In the genomic region with DNA sequence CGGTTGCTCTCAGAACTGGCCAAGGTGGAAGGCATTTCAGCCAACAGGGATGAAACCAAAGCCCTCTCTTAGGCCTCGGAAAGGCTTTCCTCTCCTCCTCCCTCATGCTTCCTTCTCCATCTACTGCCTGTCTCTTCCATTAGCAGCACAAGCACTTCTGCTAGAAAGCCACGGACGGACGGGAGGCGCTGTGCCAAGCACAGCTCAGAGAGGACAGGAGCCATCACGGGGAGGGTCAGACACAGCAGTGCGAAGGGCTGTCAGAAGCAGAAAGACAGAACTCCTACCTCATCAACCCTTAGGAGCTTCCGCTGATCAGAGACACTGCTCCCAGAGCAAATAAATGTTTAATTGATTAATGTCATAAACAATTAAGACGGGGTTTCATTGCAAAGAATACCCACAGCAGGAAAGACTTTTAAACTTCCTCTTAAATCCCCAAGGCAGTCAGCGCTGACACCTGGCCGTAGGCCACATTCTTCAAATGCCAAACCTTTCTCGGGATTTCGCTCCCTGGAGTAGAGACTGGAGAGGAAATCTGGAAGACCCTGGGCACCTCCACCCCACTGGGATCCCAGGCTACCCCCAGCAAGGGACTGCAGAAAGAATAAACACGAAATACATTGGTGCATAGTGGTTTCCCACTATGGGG, we compare ENCODE assay signal across 10 mouse cellular contexts. TPM values are rescaled to one million over a fixed set of nuclear protein-coding genes. Genes with fewer than 3 reads are reported as not detected.
A peak's percentile ranks its signal among the peaks of the same experiment; 100 is the strongest.
DNase-seq lines count a peak whose midpoint lies in the region; ATAC-seq and TF ChIP-seq lines count a peak whose summit lies in the region.
"Had no signal": no experiment of that assay in that cellular context is flagged by ENCODE, and none has a peak within 500 bp of the region (broad histone marks: within the 10 kb centered on the region; RNA-seq: fewer than 3 reads in every experiment).

No protein-coding gene starts in this region.

- H3K27ac ChIP-seq in hindbrain, postnatal 0 days = no peak overlapping the region
- H3K27ac ChIP-seq in hindbrain, embryonic 14.5 days = no peak overlapping the region
- no peak overlapping the region for H3K27ac ChIP-seq in embryonic facial prominence, embryonic 13.5 days
- H3K27ac ChIP-seq in kidney, adult 2 months (ENCODE audit: insufficient read depth, low read depth, low read length) = no peak overlapping the region
- H3K27ac ChIP-seq: liver, embryonic 13.5 days had no signal

- H3K36me3 ChIP-seq in hindbrain, postnatal 0 days (ENCODE audit: insufficient read depth, low read length) = no peaks in the 10 kb centered on the region
- H3K36me3 ChIP-seq in hindbrain, embryonic 14.5 days (replicated peaks; ENCODE audit: control insufficient read depth, insufficient read depth) = no peaks in the 10 kb centered on the region
- H3K36me3 ChIP-seq in embryonic facial prominence, embryonic 13.5 days = no peaks in the 10 kb centered on the region
- no peaks in the 10 kb centered on the region for H3K36me3 ChIP-seq in kidney, adult 2 months (ENCODE audit: control insufficient read depth, insufficient read depth, low read length)
- H3K36me3 ChIP-seq: liver, embryonic 13.5 days had no signal

- H3K4me1 ChIP-seq in hindbrain, postnatal 0 days (ENCODE audit: insufficient read depth, low read length) = peaks cover 9% of the 10 kb centered on the region
- peaks cover 31% of the 10 kb centered on the region for H3K4me1 ChIP-seq in hindbrain, embryonic 14.5 days (replicated peaks; ENCODE audit: control insufficient read depth, insufficient read depth, low read length)
- peaks cover 25% of the 10 kb centered on the region for H3K4me1 ChIP-seq in embryonic facial prominence, embryonic 13.5 days
- peaks cover 20% of the 10 kb centered on the region for H3K4me1 ChIP-seq in kidney, adult 2 months (ENCODE audit: control insufficient read depth, insufficient read depth, low read length)
- H3K4me1 ChIP-seq: liver, embryonic 13.5 days had no signal

- no peaks in the 10 kb centered on the region for H3K27me3 ChIP-seq in hindbrain, postnatal 0 days (ENCODE audit: insufficient read depth, low read length)
- no peaks in the 10 kb centered on the region for H3K27me3 ChIP-seq in hindbrain, embryonic 14.5 days (ENCODE audit: control insufficient read depth, insufficient read depth, low read length)
- H3K27me3 ChIP-seq in embryonic facial prominence, embryonic 13.5 days = peaks cover 4% of the 10 kb centered on the region; the same call in 1 of the 2 replicates
- H3K27me3 ChIP-seq in kidney, adult 2 months (replicated peaks; ENCODE audit: control insufficient read depth, insufficient read depth, low read length) = no peaks in the 10 kb centered on the region
- H3K27me3 ChIP-seq: CH12.LX; liver, embryonic 13.5 days had no signal

- peak; percentile 62 for DNase-seq in hindbrain, postnatal 0 days (ENCODE audit: low spot score)
- DNase-seq in hindbrain, embryonic 14.5 days (ENCODE audit: low spot score) = no peak
- DNase-seq in kidney, adult 2 months = peak; percentile 61
- DNase-seq in lung, postnatal 4 days = peak; percentile 25 to 60
- DNase-seq in ovary, postnatal 14 days (ENCODE audit: low spot score) = no peak
- DNase-seq: liver, embryonic 13.5 days had no signal

- WGBS in hindbrain, postnatal 0 days = 35% methylated on average over 15 of the region's 15 CpGs
- 40% methylated on average over 15 of the region's 15 CpGs for WGBS in hindbrain, embryonic 14.5 days
- WGBS in embryonic facial prominence, embryonic 13.5 days = 18% methylated on average over 15 of the region's 15 CpGs
- WGBS in kidney, adult 2 months = 12% methylated on average over 15 of the region's 15 CpGs

- no peak for TF ChIP-seq POLR2A in kidney, adult 2 months (IDR thresholded peaks at IDR 0.05; ENCODE audit: low read depth, low read length)

- H3K9me3 ChIP-seq in hindbrain, postnatal 0 days (ENCODE audit: low read length) = no peaks in the 10 kb centered on the region
- H3K9me3 ChIP-seq in hindbrain, embryonic 14.5 days (ENCODE audit: control insufficient read depth, low read length) = no peaks in the 10 kb centered on the region
- H3K9me3 ChIP-seq in embryonic facial prominence, embryonic 13.5 days = no peaks in the 10 kb centered on the region
- H3K9me3 ChIP-seq: liver, embryonic 13.5 days had no signal

- ATAC-seq in hindbrain, postnatal 0 days = peak; percentile 48; the same call in 1 of the 2 replicates
- no peak for ATAC-seq in hindbrain, embryonic 14.5 days (ENCODE audit: low FRiP score)
- ATAC-seq in embryonic facial prominence, embryonic 13.5 days (ENCODE audit: insufficient number of reproducible peaks, insufficient read depth, low FRiP score, low TSS enrichment, low read depth) = no peak
- ATAC-seq in CD4-positive, CD25-positive, alpha-beta regulatory T cell, adult 4 months = no peak
- ATAC-seq in megakaryocyte progenitor cell, adult 5-6 weeks (replicated peaks; ENCODE audit: poor library complexity) = no peak

- no peak overlapping the region for H3K9ac ChIP-seq in hindbrain, postnatal 0 days (replicated peaks; ENCODE audit: low read length)
- no peak overlapping the region for H3K9ac ChIP-seq in hindbrain, embryonic 14.5 days
- H3K9ac ChIP-seq in embryonic facial prominence, embryonic 13.5 days = no peak overlapping the region
- H3K9ac ChIP-seq: liver, embryonic 13.5 days had no signal

- H3K4me2 ChIP-seq in hindbrain, postnatal 0 days (ENCODE audit: low read depth, low read length) = no peak overlapping the region
- H3K4me2 ChIP-seq in hindbrain, embryonic 14.5 days (replicated peaks) = no peak overlapping the region
- H3K4me2 ChIP-seq in embryonic facial prominence, embryonic 13.5 days = peak overlapping the region; percentile 27; the same call in 1 of the 2 replicates
- H3K4me2 ChIP-seq: liver, embryonic 13.5 days had no signal

- H3K4me3 ChIP-seq in hindbrain, postnatal 0 days (ENCODE audit: low read length) = no peak overlapping the region
- no peak overlapping the region for H3K4me3 ChIP-seq in hindbrain, embryonic 14.5 days (replicated peaks; ENCODE audit: low read length)
- no peak overlapping the region for H3K4me3 ChIP-seq in embryonic facial prominence, embryonic 13.5 days
- no peak overlapping the region for H3K4me3 ChIP-seq in kidney, adult 2 months (ENCODE audit: insufficient read depth, low read depth, low read length)
- H3K4me3 ChIP-seq: liver, embryonic 13.5 days had no signal

- peak; percentile 60 for TF ChIP-seq CTCF in hindbrain, postnatal 0 days (IDR thresholded peaks at IDR 0.05; ENCODE audit: low read depth)
- TF ChIP-seq CTCF in kidney, adult 2 months (conservative IDR thresholded peaks at IDR 0.05; ENCODE audit: insufficient read depth, insufficient read length, low read depth, low read length) = no peak; the same call in 1 of the 2 replicates

RNA-seq across cellular contexts. Expression of a gene that starts 30.8 kb away (rescaled TPM):
- 62.3 and 69.5 TPM in 2 replicates for total RNA-seq in hindbrain, postnatal 0 days (2014; rRNA removed)
- polyA plus RNA-seq in hindbrain, postnatal 0 days (2015; fragmentation: Nextera tagmentation; extraction: Ambion mirVana) = 19.9 and 21.4 TPM in 2 replicates
- polyA plus RNA-seq in hindbrain, embryonic 14.5 days (2014; fragmentation: Nextera tagmentation; extraction: Ambion mirVana) = 19.5 and 23.0 TPM in 2 replicates
- 5.8 and 6.4 TPM in 2 replicates for polyA plus RNA-seq in embryonic facial prominence, embryonic 13.5 days (2015; fragmentation: Nextera tagmentation; extraction: Ambion mirVana)
- polyA plus RNA-seq in kidney, adult 2 months (2012; rRNA removed) = 14.7 and 17.9 TPM in 2 replicates
- not detected for polyA plus RNA-seq in CD4-positive, CD25-positive, alpha-beta regulatory T cell, adult 4 months (2017; shearing (Covaris generic))
- not detected in 2 replicates for total RNA-seq in megakaryocyte progenitor cell, adult 5-6 weeks (2015)
- total RNA-seq in megakaryocyte progenitor cell, adult 5-6 weeks (2017) = 0.24 TPM in 1 of 2 replicates, not detected in the other
- total RNA-seq: CH12.LX had no signal

Comparison
In these comparisons a context has a peak if more than half of its experiments do, and no peak if none do; other contexts are left out.
1. DNase-seq: peak in hindbrain, postnatal 0 days (single experiment), kidney, adult 2 months (single experiment) and lung, postnatal 4 days (2 of 2); none in hindbrain, embryonic 14.5 days (single experiment) and ovary, postnatal 14 days (single experiment).